Mouse (Mus musculus) liver, postnatal 0 days (tissue): ENCODE measurements around the gene Filip1.
"Not testable (repeated sequence)": the region's sequence is repeated elsewhere in the genome, so short reads cannot be mapped to it uniquely, and the experiment has no call there.

Source experiments
- CTCF ChIP-seq: sonication (generic); IDR thresholded peaks from 2 replicates; pipeline ENCODE4 v1.5.1; 2016; ENCODE audit warnings: antibody characterized with exemption, low read depth
- EP300 ChIP-seq: IDR thresholded peaks from 2 replicates; pipeline ENCODE4 v1.6.1; 2016; ENCODE audit warnings: antibody characterized with exemption, low read depth, mild to moderate bottlenecking

- not testable (repeated sequence) for TF ChIP-seq CTCF, EP300
Measured at GRCm38 (mm10) chr9:80044301-80044700, 31.6 kb upstream of the Filip1 start.
